Mouse (Mus musculus) forebrain, embryonic 11.5 days (tissue): ENCODE results near the gene Piezo1. TPM values are rescaled to one million over a fixed set of nuclear protein-coding genes. Genes with fewer than 3 reads are reported as not detected.

Experiments used
- ATAC-seq: fragments of 200-750 bp; cut with Nextera tagmentation; replicated peaks from 2 replicates; pipeline ENCODE4 v1.8.0; 2017; ENCODE audit warnings: moderate TSS enrichment; ENCODE audit not compliant: low FRiP score
- DNase-seq: peaks from one replicate; pipeline ENCODE4 v3.0.0-alpha.2; 2017; ENCODE audit warnings: low spot score
- H3K27ac ChIP-seq: fragments of 300-500 bp; sonication (generic); 2 replicates; pipeline ENCODE4 v1.5.1; 2014; ENCODE audit warnings: low read depth, low read length
- H3K27me3 ChIP-seq: fragments of 300-500 bp; sonication (generic); 2 replicates; pipeline ENCODE4 v1.6.1; 2014; ENCODE audit warnings: mild to moderate bottlenecking, low read length, mixed read lengths; ENCODE audit not compliant: control insufficient read depth, insufficient read depth
- H3K36me3 ChIP-seq: fragments of 300-500 bp; sonication (generic); 2 replicates; pipeline ENCODE4 v1.6.1; 2014; ENCODE audit warnings: mild to moderate bottlenecking, low read length, moderate library complexity, mixed read lengths; ENCODE audit not compliant: control insufficient read depth, insufficient read depth
- H3K4me1 ChIP-seq: fragments of 300-500 bp; sonication (generic); replicated peaks from 2 replicates; pipeline ENCODE4 v1.6.1; 2014; ENCODE audit warnings: low read length, mixed read lengths; ENCODE audit not compliant: control insufficient read depth, insufficient read depth
- H3K4me2 ChIP-seq: fragments of 300-500 bp; sonication (generic); 2 replicates; pipeline ENCODE4 v1.6.1; 2014; ENCODE audit warnings: low read depth, mild to moderate bottlenecking, low read length, moderate library complexity, mixed read lengths; ENCODE audit not compliant: severe bottlenecking
- H3K4me3 ChIP-seq: fragments of 300-500 bp; sonication (generic); 2 replicates; pipeline ENCODE4 v1.5.1; 2014; ENCODE audit warnings: low read depth, low read length
- H3K9ac ChIP-seq: fragments of 300-500 bp; sonication (generic); 2 replicates; pipeline ENCODE4 v1.6.1; 2014; ENCODE audit warnings: low read length
- H3K9me3 ChIP-seq: fragments of 300-500 bp; sonication (generic); 2 replicates; pipeline ENCODE4 v1.6.1; 2016; ENCODE audit warnings: low read length, mixed read lengths; ENCODE audit not compliant: control insufficient read depth
- WGBS: fragments of 180-500 bp; shearing (Covaris S2); extraction: QIAGEN DNeasy Blood & Tissue Kit; methylation state at CpG from one replicate; pipeline ENCODE4 v1.1.7; 2014; 5-methylcytosine and 5-hydroxymethylcytosine counted together
- polyA plus RNA-seq: library from polyadenylated mRNA; unstranded; fragments of >200 nt; fragmentation: Nextera tagmentation; extraction: Ambion mirVana; gene quantifications from 2 replicates; pipeline ENCODE4 v1.2.1, GENCODE M21; 2014

Gene Piezo1
- polyA plus RNA-seq, 1 experiment from 2014 or later: 5.8 TPM

- ATAC-seq (no peak), DNase-seq (no peak)
- 96% methylated on average over 8 of the region's 8 CpGs for WGBS
- Histone ChIP-seq H3K4me3 (no peak overlapping the region), H3K27ac (no peak overlapping the region), H3K36me3 (peaks cover 9% of the 10 kb centered on the region), H3K4me1 (no peaks in the 10 kb centered on the region), H3K9me3 (no peaks in the 10 kb centered on the region), H3K27me3 (no peaks in the 10 kb centered on the region), H3K4me2 (no peak overlapping the region), H3K9ac (no peak overlapping the region)
Observed at GRCm38 (mm10) chr8:122482448-122482847, 68.7 kb downstream of the Piezo1 start.

DNA sequence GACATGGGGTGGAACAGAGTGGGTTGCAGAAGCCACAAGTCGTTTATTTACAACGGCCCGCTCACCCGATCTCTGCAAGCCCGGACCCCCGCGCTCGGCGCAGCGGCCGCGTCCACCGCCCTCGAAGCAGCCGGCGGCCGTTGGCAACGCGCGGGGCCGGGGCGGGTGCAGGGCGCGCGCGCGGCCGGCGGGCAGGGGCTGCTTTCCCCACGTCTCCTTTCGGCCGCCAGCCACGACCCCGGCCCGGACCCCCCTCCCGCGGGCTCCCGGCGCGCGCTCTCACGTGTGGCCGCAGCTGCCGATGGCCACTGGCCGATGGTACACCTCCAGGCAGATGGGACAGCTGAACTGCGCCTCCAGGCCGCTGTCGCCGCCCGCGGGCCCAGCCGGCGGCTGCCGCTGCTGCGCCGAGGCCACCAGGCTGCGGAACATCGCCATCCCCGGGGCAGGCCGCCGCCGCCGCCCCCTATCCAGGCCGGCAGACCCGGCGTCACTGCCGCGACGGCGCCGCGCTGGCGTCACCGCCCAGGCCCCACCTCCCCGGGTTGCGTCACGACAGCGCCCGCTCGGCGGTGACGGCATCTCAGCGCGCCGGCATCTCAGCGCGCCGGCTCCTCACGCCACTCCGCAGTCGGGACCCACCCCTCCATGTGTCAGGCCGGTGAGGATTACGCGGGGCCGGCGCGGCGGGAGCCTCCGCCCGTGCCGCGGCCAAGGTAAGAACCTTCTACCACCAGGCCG, 75.4 kb downstream of the Piezo1 start, which contains the start of the genes Rnf166 and Ctu2:
TSS of gene Rnf166 (minus strand) at position 485 of the 741 bp plus-strand sequence.
TSS of gene Ctu2 (plus strand) at position 564 of the 741 bp plus-strand sequence.
- ATAC-seq: peak; percentile 96

DNA sequence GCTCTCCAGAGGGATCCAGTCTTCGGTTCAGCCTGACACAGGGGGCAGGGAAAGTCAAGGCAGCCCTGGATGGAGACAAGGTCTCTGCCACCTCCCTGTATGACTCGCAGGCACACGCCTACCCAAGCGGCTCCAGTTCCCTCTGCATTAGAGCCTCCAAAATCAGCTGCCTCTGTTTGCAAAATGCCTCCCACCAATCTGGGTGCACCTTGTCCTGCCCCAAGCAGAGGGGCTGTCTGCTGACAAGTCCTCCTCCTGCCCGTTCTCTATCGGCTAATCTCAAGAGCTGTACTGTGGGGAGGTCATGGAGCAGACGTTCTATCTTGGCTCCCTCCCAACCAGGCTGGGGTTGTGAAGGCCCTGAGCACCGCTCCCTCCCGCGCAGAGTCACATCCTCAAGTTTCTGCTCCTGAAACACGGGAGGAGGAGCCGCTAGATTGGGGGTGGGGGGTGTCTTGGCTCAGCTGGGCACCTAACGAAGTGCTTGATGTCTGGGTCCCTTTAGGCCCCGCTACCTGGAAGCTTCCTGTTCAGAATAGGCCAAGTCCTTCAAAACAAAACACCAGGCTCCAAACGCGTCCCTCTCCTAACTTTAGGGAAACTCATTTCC, 76.1 kb downstream of the Piezo1 start:
- Histone ChIP-seq H3K36me3 (no peaks in the 10 kb centered on the region; the same call in 1 of the 2 replicates), H3K27ac (no peak overlapping the region), H3K4me2 (peak overlapping the region; percentile 74), H3K4me3 (peak overlapping the region; percentile 99), H3K9ac (peak overlapping the region; percentile 90), H3K27me3 (no peaks in the 10 kb centered on the region), H3K9me3 (no peaks in the 10 kb centered on the region), H3K4me1 (peaks cover 10% of the 10 kb centered on the region)
- DNase-seq (no peak), ATAC-seq (0 out of 2 replicates have a peak, but pooled peaks have one; percentile 11)
- WGBS: 19% methylated on average over 16 of the region's 16 CpGs

More for the DNA sequence above, 75.4 kb downstream of the Piezo1 start, which contains the start of the genes Rnf166 and Ctu2:
- Histone ChIP-seq H3K4me2 (peak within 1 kb of the TSS; percentile 74), H3K4me3 (peak within 1 kb of the TSS; percentile 99), H3K4me1 (peaks cover 10% of the 10 kb centered on the region), H3K27me3 (no peaks in the 10 kb centered on the region), H3K27ac (0 out of 2 replicates have a peak within 1 kb of the TSS, but pooled peaks have one; percentile 6), H3K9me3 (no peaks in the 10 kb centered on the region), H3K9ac (peak within 1 kb of the TSS; percentile 90), H3K36me3 (no peaks in the 10 kb centered on the region; the same call in 1 of the 2 replicates)
- WGBS: under 1% methylated on average over 101 of the region's 103 CpGs
- peak; percentile 97 for DNase-seq

GRCm38 (mm10) chr8:122473911-122474421, 77.2 kb downstream of the Piezo1 start:
- Histone ChIP-seq H3K4me3 (no peak overlapping the region), H3K27me3 (no peaks in the 10 kb centered on the region), H3K9me3 (no peaks in the 10 kb centered on the region), H3K27ac (no peak overlapping the region), H3K4me1 (peaks cover 10% of the 10 kb centered on the region), H3K4me2 (no peak overlapping the region), H3K9ac (no peak overlapping the region), H3K36me3 (no peaks in the 10 kb centered on the region; the same call in 1 of the 2 replicates)
- WGBS: 88% methylated on average over 8 of the region's 8 CpGs
- no peak for DNase-seq
- ATAC-seq: no peak

DNA sequence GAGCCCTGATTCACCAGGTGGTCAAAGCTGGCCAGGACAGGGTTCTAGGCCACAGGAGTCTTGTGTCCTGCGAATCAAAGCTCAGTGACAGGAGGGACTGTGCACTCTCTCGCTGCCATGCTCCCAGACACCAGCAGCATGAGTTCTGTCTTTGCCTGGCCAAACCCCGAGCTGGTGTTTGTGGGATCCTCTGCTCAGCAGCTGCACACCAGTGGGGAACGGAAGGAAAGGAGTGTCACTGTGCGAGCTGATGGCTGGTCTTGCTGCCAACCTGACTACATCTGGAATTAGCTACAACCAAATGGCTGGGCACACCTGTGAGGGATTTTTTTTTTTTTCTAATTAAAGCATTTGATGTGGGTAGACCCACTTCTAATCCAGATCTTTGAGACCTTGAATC, 80.4 kb downstream of the Piezo1 start:
- H3K9ac ChIP-seq: no peak overlapping the region
- no peaks in the 10 kb centered on the region for H3K36me3 ChIP-seq
- H3K4me3 ChIP-seq: no peak overlapping the region
- no peak overlapping the region for H3K4me2 ChIP-seq
- WGBS: 86% methylated on average over 5 of the region's 5 CpGs
- peaks cover 7% of the 10 kb centered on the region for H3K4me1 ChIP-seq
- H3K9me3 ChIP-seq: no peaks in the 10 kb centered on the region
- ATAC-seq (no peak), DNase-seq (no peak)
- H3K27me3 ChIP-seq: no peaks in the 10 kb centered on the region
- no peak overlapping the region for H3K27ac ChIP-seq

DNA sequence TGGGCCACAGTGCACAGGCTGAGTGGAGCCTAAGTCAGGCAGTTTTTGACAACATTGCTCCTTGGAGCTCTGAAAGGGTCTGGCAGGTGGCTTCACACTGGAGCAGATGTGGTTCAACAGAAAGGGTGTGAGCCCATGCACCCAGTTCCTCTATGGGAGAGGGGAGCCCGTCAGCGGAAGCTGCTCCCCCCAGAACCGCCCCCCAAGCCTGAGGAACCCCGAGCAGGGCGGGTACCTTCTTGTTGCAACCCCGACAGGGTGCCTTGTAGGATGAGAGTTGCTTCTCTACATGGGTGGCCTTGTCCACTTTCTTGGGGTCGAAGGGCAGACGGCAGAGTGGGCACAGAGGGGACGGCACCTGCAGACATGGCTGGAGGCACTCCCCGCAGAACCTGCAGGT, 81.2 kb downstream of the Piezo1 start:
- ATAC-seq: no peak
- Histone ChIP-seq H3K9me3 (no peaks in the 10 kb centered on the region), H3K4me1 (peaks cover 5% of the 10 kb centered on the region), H3K4me2 (no peak overlapping the region), H3K9ac (no peak overlapping the region), H3K27ac (no peak overlapping the region), H3K4me3 (no peak overlapping the region), H3K36me3 (no peaks in the 10 kb centered on the region), H3K27me3 (no peaks in the 10 kb centered on the region)
- DNase-seq: no peak
- WGBS: 87% methylated on average over 10 of the region's 10 CpGs

GRCm38 (mm10) chr8:122469407-122469806, 81.7 kb downstream of the Piezo1 start:
- WGBS: 80% methylated on average over 6 of the region's 6 CpGs
- H3K4me1 ChIP-seq: no peaks in the 10 kb centered on the region
- H3K9ac ChIP-seq: no peak overlapping the region
- no peak overlapping the region for H3K27ac ChIP-seq
- no peak overlapping the region for H3K4me3 ChIP-seq
- no peaks in the 10 kb centered on the region for H3K36me3 ChIP-seq
- no peak for ATAC-seq
- DNase-seq: no peak
- no peak overlapping the region for H3K4me2 ChIP-seq
- no peaks in the 10 kb centered on the region for H3K27me3 ChIP-seq
- no peaks in the 10 kb centered on the region for H3K9me3 ChIP-seq

GRCm38 (mm10) chr8:122467816-122468215, 83.3 kb downstream of the Piezo1 start:
- WGBS: 90% methylated on average over 13 of the region's 13 CpGs
- ATAC-seq (no peak), DNase-seq (no peak)
- no peak overlapping the region for H3K27ac ChIP-seq
- H3K27me3 ChIP-seq: no peaks in the 10 kb centered on the region
- no peaks in the 10 kb centered on the region for H3K9me3 ChIP-seq
- no peak overlapping the region for H3K4me3 ChIP-seq
- H3K9ac ChIP-seq: no peak overlapping the region
- no peaks in the 10 kb centered on the region for H3K36me3 ChIP-seq
- H3K4me2 ChIP-seq: no peak overlapping the region
- no peaks in the 10 kb centered on the region for H3K4me1 ChIP-seq
